Mouse (Mus musculus) heart, postnatal 0 days (tissue): ENCODE measurements around the gene Pigu. TPM values are rescaled to one million over a fixed set of nuclear protein-coding genes. Genes with fewer than 3 reads are reported as not detected.

ENCODE experiments used
- ATAC-seq: fragments of 200-750 bp; cut with Nextera tagmentation; 2 replicates; pipeline ENCODE4 v1.8.0; 2017; ENCODE audit warnings: low read depth, moderate number of reproducible peaks, moderate library complexity; ENCODE audit not compliant: insufficient read depth
- DNase-seq: peaks from one replicate; pipeline ENCODE4 v3.0.0-alpha.2; 2016; ENCODE audit warnings: low spot score
- H3K27ac ChIP-seq: fragments of 300-500 bp; sonication (generic); 2 replicates; pipeline ENCODE4 v1.5.1; 2014; ENCODE audit warnings: low read depth, mild to moderate bottlenecking
- H3K27me3 ChIP-seq: fragments of 300-500 bp; sonication (generic); 2 replicates; pipeline ENCODE4 v1.6.1; 2014; ENCODE audit warnings: low read length, mixed read lengths; ENCODE audit not compliant: control insufficient read depth, insufficient read depth
- H3K36me3 ChIP-seq: fragments of 300-500 bp; sonication (generic); replicated peaks from 2 replicates; pipeline ENCODE4 v1.6.1; 2014; ENCODE audit warnings: low read length, mixed read lengths; ENCODE audit not compliant: control insufficient read depth, insufficient read depth
- H3K4me1 ChIP-seq: fragments of 300-500 bp; sonication (generic); 2 replicates; pipeline ENCODE4 v1.6.1; 2014; ENCODE audit warnings: antibody characterized with exemption; ENCODE audit not compliant: control insufficient read depth, insufficient read depth
- H3K4me2 ChIP-seq: fragments of 300-500 bp; sonication (generic); 2 replicates; pipeline ENCODE4 v1.6.1; 2014; ENCODE audit warnings: low read depth, mild to moderate bottlenecking, low read length, moderate library complexity
- H3K4me3 ChIP-seq: fragments of 300-500 bp; sonication (generic); 2 replicates; pipeline ENCODE4 v1.5.1; 2014; ENCODE audit warnings: low read depth, low read length
- H3K9ac ChIP-seq: fragments of 300-500 bp; sonication (generic); replicated peaks from 2 replicates; pipeline ENCODE4 v1.6.1; 2014; ENCODE audit warnings: low read depth, low read length, mixed read lengths
- H3K9me3 ChIP-seq: fragments of 300-500 bp; sonication (generic); replicated peaks from 2 replicates; pipeline ENCODE4 v1.6.1; 2016; ENCODE audit warnings: low read length; ENCODE audit not compliant: control insufficient read depth
- CTCF ChIP-seq: IDR thresholded peaks from 2 replicates; pipeline ENCODE4 v1.5.1; 2016; ENCODE audit warnings: antibody characterized with exemption, control low read depth, low read depth
- EP300 ChIP-seq: IDR thresholded peaks from 2 replicates; pipeline ENCODE4 v1.6.1; 2016; ENCODE audit warnings: antibody characterized with exemption, low read depth
- WGBS: fragments of 180-500 bp; shearing (Covaris S2); extraction: QIAGEN DNeasy Blood & Tissue Kit; methylation state at CpG from one replicate; pipeline ENCODE4 v1.1.7; 2014; 5-methylcytosine and 5-hydroxymethylcytosine counted together
- polyA plus RNA-seq: library from polyadenylated mRNA; unstranded; fragments of >200 nt; fragmentation: Nextera tagmentation; extraction: Ambion mirVana; gene quantifications from 2 replicates; pipeline ENCODE4 v1.2.1, GENCODE M21; 2015
- total RNA-seq: library from RNA; depleted of rRNA; stranded (reverse); fragments of >200 nt; gene quantifications from 2 replicates; pipeline ENCODE4 v1.2.3, GENCODE M21; 2014; ENCODE audit warnings: low replicate concordance

Pigu gene
- total and polyA plus RNA-seq, 2 experiments from 2014 or later: 43.3 to 43.7 TPM

DNA sequence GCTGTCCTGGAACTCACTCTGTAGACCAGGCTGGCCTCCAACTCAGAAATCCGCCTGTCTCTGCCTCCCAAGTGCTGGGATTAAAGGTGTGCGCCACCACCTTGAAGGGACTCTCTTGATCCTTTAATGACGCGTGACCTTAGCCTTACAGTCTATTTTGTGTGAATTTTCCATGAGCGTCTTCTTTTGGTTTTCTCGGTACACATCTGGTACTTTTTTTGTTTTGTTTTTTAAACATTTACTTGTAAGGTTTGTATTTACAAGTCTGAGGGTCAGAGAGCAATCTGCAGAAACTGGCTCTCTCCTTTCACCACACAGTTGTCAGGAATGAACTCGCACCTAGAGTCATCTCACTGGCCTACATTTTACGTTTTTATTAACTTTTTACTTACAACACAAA, 83.6 kb downstream of the Pigu start:
- Histone ChIP-seq H3K4me3 (no peak overlapping the region), H3K27ac (no peak overlapping the region), H3K36me3 (peaks cover 9% of the 10 kb centered on the region; the same call in 1 of the 2 replicates), H3K4me1 (peaks cover 20% of the 10 kb centered on the region), H3K4me2 (no peak overlapping the region), H3K9ac (no peak overlapping the region), H3K27me3 (no peaks in the 10 kb centered on the region), H3K9me3 (no peaks in the 10 kb centered on the region)
- TF ChIP-seq CTCF (no peak), EP300 (no peak)
- 90% methylated on average over 8 of the region's 8 CpGs for WGBS
- ATAC-seq: no peak
- no peak for DNase-seq

DNA sequence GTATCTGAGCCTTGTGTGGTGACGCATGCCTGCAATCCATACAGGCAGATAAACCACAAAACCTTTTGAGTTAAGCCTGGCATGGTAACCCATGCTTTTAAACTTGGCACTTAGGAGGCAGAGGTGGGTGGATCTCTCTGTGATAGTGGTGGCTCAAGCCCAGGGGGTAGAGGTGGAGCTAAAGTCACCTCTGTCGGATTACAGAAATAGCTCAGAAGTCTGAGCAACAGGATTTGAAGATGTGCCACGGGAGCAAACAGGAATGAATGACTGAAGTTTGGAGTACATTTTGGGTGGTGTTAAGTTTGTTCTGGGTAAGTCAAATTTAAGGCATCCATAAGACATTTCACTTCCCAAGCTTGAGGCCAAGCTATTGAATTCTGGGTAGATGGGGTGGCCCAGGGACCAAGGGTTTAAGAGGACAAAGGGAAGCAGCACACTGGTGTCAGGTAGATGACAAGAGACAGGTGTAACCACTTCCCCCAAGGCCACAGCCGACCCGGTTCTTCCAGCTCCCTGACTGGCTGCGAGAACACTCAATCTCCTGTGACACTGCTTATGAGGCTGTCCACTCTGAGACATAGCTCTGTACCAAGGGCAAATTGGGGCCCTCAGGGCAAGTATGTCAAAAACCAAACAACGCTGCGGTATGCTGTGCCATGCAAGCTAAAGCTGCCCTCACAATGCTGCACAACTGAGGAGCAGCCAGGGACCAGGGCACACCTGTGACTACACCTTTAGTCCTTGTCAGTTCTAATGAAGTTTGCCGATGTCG, 84.6 kb downstream of the Pigu start:
- Histone ChIP-seq H3K4me1 (peaks cover 11% of the 10 kb centered on the region), H3K9ac (no peak overlapping the region), H3K27me3 (no peaks in the 10 kb centered on the region), H3K27ac (no peak overlapping the region), H3K9me3 (no peaks in the 10 kb centered on the region), H3K36me3 (0 out of 2 replicates have a peak, but pooled peaks cover 2% of the 10 kb centered on the region), H3K4me3 (no peak overlapping the region), H3K4me2 (no peak overlapping the region)
- ATAC-seq: no peak
- 56% methylated on average over 10 of the region's 10 CpGs for WGBS
- TF ChIP-seq CTCF (no peak), EP300 (no peak)
- DNase-seq: no peak

DNA sequence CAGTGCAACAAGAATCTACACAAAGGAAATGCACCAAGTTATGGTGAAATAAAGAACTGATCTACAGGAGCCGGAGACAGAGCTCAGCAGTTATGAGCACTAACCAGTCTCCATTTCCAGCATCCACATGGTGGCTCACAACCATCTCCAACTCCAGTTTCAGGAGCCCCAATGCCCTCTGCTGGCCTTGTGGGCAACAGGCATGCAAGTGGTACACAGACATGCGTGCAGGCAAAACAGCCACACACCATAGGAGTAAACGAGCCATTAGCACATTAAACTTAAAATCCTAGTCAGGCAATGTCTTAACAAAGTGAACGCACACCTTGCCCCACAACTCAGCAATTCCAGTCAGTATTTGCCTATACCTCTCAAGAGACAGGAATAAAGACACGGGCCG, 85.3 kb downstream of the Pigu start:
- no peak overlapping the region for H3K27ac ChIP-seq
- no peak overlapping the region for H3K9ac ChIP-seq
- WGBS: 89% methylated on average over 6 of the region's 6 CpGs
- H3K36me3 ChIP-seq: no peaks in the 10 kb centered on the region
- H3K4me1 ChIP-seq: peaks cover 6% of the 10 kb centered on the region
- ATAC-seq (no peak), DNase-seq (no peak)
- no peak overlapping the region for H3K4me3 ChIP-seq
- no peaks in the 10 kb centered on the region for H3K9me3 ChIP-seq
- TF ChIP-seq CTCF (peak; percentile 53), EP300 (no peak)
- H3K4me2 ChIP-seq: no peak overlapping the region
- no peaks in the 10 kb centered on the region for H3K27me3 ChIP-seq

DNA sequence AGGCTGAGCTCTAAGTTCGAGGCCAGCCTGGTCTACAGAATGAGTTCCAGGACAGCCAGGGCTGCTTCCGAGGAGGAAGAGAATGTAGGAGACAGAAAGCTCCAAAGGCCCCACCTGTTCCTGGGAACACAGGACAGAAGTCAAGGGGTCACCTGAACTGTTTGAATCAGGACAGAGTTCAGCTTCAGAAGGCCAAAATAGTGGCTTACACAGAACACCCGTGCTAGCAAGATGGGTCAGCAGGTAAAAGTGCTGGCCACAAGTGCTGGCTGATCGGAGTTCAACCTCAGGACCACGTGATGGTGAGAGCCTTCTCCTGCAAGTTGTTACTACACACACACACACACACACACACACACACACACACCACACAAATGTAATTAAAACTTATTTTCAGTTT, 90.3 kb downstream of the Pigu start:
- TF ChIP-seq CTCF (no peak), EP300 (no peak)
- WGBS: 78% methylated on average over 5 of the region's 5 CpGs
- no peak overlapping the region for H3K4me2 ChIP-seq
- no peaks in the 10 kb centered on the region for H3K27me3 ChIP-seq
- no peak overlapping the region for H3K4me3 ChIP-seq
- DNase-seq: no peak
- no peak for ATAC-seq
- H3K4me1 ChIP-seq: no peaks in the 10 kb centered on the region
- H3K9ac ChIP-seq: no peak overlapping the region
- H3K36me3 ChIP-seq: no peaks in the 10 kb centered on the region
- no peak overlapping the region for H3K27ac ChIP-seq
- no peaks in the 10 kb centered on the region for H3K9me3 ChIP-seq

DNA sequence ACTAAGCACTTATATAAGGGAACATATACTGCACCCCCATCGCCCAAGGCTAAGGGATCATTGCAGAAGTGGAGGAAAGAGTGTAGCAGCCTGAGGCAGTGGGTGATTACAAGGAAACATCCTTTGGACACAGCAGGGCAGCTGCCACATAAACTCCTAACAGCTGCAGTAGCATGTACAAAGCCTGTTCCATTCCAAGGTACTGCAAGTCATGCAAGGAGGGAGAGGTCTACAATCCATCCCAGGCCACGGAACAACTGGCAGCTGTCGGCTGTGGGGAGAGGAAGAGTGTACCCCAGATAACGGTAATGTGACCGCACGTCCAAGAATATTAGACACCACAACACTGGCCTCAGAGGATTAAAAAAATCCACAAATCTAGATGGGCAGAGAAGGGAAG, 91.7 kb downstream of the Pigu start:
- no peak overlapping the region for H3K27ac ChIP-seq
- no peaks in the 10 kb centered on the region for H3K9me3 ChIP-seq
- no peaks in the 10 kb centered on the region for H3K36me3 ChIP-seq
- WGBS: 80% methylated on average over 6 of the region's 6 CpGs
- TF ChIP-seq CTCF: no peak
- TF ChIP-seq EP300: no peak
- H3K4me3 ChIP-seq: no peak overlapping the region
- no peaks in the 10 kb centered on the region for H3K27me3 ChIP-seq
- H3K9ac ChIP-seq: no peak overlapping the region
- no peaks in the 10 kb centered on the region for H3K4me1 ChIP-seq
- ATAC-seq (no peak), DNase-seq (no peak)
- H3K4me2 ChIP-seq: no peak overlapping the region

DNA sequence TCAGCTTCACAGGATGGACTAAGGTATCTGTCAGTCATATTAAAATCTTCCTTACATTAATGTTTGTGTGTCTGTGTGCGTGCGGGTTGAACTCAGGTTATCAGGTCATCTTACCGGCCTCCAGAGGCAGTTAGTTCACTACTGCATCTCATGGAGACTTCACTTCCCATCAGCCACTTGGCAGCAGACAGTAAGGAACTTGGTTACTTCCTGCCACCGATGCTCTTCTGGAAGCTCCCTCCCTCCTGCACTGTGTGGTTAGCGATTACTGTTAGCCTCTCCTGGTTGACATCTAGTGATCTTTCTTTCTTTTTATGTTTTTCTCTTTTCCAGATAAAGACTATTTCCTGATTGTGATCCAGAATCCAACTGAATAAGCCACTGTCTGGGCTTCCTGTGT, 107.6 kb downstream of the Pigu start:
- Histone ChIP-seq H3K27ac (no peak overlapping the region), H3K4me2 (no peak overlapping the region), H3K4me1 (no peaks in the 10 kb centered on the region), H3K9me3 (no peaks in the 10 kb centered on the region), H3K4me3 (no peak overlapping the region), H3K36me3 (peaks cover 65% of the 10 kb centered on the region), H3K9ac (no peak overlapping the region), H3K27me3 (no peaks in the 10 kb centered on the region)
- DNase-seq: no peak
- TF ChIP-seq EP300 (no peak), CTCF (no peak)
- ATAC-seq: no peak
- WGBS: 79% methylated on average over 5 of the region's 5 CpGs
